Mouse (Mus musculus) bone marrow, adult 2 months (tissue): ENCODE results near the gene Ranbp3l. TPM values are rescaled to one million over a fixed set of nuclear protein-coding genes. Genes with fewer than 3 reads are reported as not detected.

ENCODE experiments used
- H3K27ac ChIP-seq: fragments of 200-500 bp; 2 replicates; pipeline ENCODE4 v1.5.1; 2012; ENCODE audit warnings: low read depth, mild to moderate bottlenecking, control low read depth, inconsistent platforms, low read length; ENCODE audit not compliant: control insufficient read depth, poor library complexity, insufficient read depth
- H3K4me1 ChIP-seq: fragments of 200-500 bp; 2 replicates; pipeline ENCODE4 v1.6.1; 2011; ENCODE audit warnings: low read length; ENCODE audit not compliant: control insufficient read depth, insufficient read depth
- H3K4me3 ChIP-seq: fragments of 200-500 bp; replicated peaks from 2 replicates; pipeline ENCODE3; 2011; ENCODE audit warnings: mild to moderate bottlenecking, low read depth, low read length, control low read depth; ENCODE audit not compliant: control insufficient read depth
- CTCF ChIP-seq: fragments of 200-500 bp; IDR thresholded peaks from 2 replicates; pipeline ENCODE4 v1.5.1; 2011; ENCODE audit warnings: low read length, control low read depth; ENCODE audit not compliant: control insufficient read depth, insufficient read depth
- POLR2A ChIP-seq: fragments of 200-500 bp; IDR thresholded peaks from 2 replicates; pipeline ENCODE4 v1.6.1; 2011; ENCODE audit warnings: low read depth, mild to moderate bottlenecking, control low read depth, low read length, borderline replicate concordance; ENCODE audit not compliant: control insufficient read depth
- WGBS: fragments of 180-500 bp; shearing (Covaris S2); methylation state at CpG from one replicate; pipeline ENCODE4 v1.1.7; 2018; 5-methylcytosine and 5-hydroxymethylcytosine counted together
- polyA plus RNA-seq: library from polyadenylated mRNA; stranded (reverse); fragments of >200 nt; gene quantifications from 2 replicates; pipeline ENCODE4 v1.2.4, GENCODE M21; 2011; ENCODE audit warnings: low replicate concordance; ENCODE audit not compliant: missing spikeins, insufficient read depth, insufficient read length

Ranbp3l gene
- polyA plus RNA-seq, 1 experiment, result not detected

DNA sequence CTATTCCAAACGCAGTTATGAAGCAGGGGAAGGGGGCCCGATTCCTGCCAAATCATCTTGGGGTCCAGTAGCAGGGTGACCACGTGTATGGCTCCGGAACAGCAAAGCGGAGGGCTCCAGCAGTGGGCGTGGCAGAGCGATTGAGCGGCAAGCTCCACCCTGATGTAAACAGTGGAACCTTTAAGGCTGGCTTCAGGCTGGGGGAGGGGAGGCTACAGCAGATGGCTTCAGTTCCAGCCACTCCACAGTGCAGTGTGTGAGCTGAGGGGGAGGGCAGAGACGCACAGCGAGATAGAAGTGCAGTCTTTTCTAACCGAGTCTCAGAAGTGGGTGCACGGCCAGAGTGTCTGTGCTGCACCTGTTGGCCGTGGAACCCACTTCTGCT lies 126.6 kb downstream of the Ranbp3l start:
- 67% methylated on average over 13 of the region's 13 CpGs for WGBS

DNA sequence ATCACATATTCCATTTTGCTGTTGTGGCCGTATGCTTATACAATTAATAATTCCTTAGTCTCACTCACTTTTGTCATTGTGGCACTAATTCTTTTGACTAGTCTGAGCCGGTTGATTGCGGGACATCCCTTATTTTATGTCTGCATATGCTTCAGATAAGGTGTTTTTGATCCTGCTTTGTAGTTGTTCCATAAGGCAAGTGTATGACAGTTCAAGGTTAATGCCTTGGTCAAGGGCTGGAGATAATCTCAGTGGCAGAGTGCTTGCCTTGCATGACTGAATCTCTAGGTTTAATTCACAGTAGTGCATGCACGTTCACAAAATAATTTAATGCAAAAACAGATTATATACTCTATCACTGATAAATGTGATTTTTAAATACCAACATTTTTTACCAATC lies 129.1 kb downstream of the Ranbp3l start:
- WGBS, result 90% methylated on average over 4 of the region's 4 CpGs
- no peaks in the 10 kb centered on the region; the same call in 1 of the 2 replicates for H3K4me1 ChIP-seq

More for the DNA sequence above, 126.6 kb downstream of the Ranbp3l start:
- no peaks in the 10 kb centered on the region; the same call in 1 of the 2 replicates for H3K4me1 ChIP-seq
- H3K4me3 ChIP-seq, result no peak overlapping the region
- H3K27ac ChIP-seq, result no peak overlapping the region
- TF ChIP-seq POLR2A (no peak), CTCF (no peak)

DNA sequence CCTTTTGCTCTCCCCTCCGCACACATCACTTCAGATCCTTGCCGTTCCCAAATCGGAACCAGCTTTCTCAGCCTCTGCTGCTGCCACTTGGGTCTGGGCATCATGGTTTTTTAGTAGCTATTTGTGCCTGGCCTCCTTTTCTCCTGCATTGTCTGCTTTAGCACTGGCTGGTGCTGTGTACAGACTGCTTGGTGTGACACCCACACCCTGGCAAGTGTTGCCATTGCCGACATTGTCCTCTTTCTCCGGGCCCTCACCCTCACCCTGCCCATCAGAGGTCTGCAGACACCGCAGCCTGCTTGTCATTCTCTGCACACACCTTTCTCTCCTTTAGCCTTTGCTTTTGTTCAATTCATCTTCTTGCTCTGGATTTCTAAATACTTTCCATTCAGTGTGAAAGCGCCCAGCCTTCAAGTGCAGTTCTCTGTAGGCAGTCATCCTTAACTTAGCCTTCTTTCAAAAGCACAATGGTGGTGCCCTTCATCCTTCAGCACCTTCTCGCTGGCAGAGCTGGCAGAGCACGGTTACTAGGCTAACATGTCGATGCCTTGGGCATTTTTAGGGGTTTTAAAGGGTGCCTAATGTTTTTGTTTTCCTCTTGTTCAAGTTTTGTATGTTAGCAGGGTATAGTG lies 132.8 kb downstream of the Ranbp3l start:
- 94% methylated on average over 10 of the region's 10 CpGs for WGBS
- H3K4me3 ChIP-seq, result no peak overlapping the region
- H3K27ac ChIP-seq, result no peak overlapping the region
- H3K4me1 ChIP-seq, result no peaks in the 10 kb centered on the region
- TF ChIP-seq POLR2A (no peak), CTCF (no peak)

More for the DNA sequence above, 129.1 kb downstream of the Ranbp3l start:
- Histone ChIP-seq H3K27ac (no peak overlapping the region), H3K4me3 (no peak overlapping the region)
- TF ChIP-seq POLR2A (no peak), CTCF (no peak)

DNA sequence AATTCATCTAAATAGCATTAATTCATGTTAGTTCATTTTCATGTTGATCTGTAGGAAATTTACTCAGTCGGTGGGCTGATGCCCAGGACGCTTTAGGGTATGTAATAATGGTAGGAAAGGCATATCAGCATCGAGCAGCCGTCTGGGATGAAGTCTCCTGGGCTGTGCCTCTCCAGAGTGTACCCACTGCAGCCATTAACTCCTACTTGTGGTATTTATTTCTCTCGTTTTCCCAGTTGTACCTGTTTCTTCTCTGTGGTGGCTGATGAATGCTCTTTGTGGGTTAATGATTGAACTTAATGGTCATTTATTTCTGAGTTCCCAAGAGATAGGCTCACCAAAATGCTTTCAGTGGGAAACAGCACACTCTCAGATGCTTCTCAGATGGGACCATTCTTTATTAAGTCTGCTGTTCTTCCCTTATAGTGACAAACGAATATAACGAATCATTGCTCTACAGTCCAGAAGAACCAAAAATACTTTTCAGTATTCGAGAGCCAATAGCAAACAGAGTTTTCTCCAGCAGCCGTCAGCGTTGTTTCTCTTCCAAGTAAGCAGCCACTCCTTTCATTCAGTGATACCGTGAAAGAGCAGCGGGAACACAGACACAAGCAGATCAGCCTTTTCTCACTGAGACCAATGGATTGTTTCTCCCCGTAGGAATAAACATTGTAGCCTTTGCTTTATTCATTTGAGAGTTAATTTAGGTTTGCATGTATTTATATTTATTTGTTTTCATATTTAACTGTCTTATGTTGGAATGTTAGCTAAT lies 138.7 kb downstream of the Ranbp3l start:
- Histone ChIP-seq H3K4me3 (no peak overlapping the region), H3K4me1 (no peaks in the 10 kb centered on the region), H3K27ac (no peak overlapping the region)
- no peak for TF ChIP-seq POLR2A
- no peak for TF ChIP-seq CTCF
- WGBS, result 90% methylated on average over 13 of the region's 13 CpGs

GRCm38 (mm10) chr15:9110526-9111347 lies 143.0 kb downstream of the Ranbp3l start:
- Histone ChIP-seq H3K4me3 (no peak overlapping the region), H3K27ac (no peak overlapping the region), H3K4me1 (no peaks in the 10 kb centered on the region)
- 76% methylated on average over 6 of the region's 6 CpGs for WGBS
- TF ChIP-seq CTCF (no peak), POLR2A (no peak)

DNA sequence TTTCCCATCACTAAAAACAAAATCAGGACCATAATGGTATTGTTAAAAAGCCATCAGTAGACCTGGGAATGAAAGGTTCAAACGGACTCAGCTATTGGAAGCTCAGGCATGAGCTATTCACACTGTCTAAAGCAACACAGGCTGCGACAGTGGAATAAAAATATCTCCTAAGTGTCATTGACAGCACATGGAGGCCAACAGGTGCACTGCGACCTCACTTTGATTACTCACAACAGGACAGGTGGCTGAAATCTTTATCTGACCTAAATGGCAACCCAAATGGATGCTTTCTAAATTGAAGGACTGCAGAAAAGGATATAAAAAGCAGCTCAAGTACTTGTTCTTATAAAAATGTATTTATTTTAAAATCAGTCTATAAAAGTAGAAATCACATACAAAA lies 143.9 kb downstream of the Ranbp3l start:
- TF ChIP-seq POLR2A (no peak), CTCF (no peak)
- Histone ChIP-seq H3K4me1 (no peaks in the 10 kb centered on the region), H3K4me3 (no peak overlapping the region), H3K27ac (no peak overlapping the region)
- WGBS, result 91% methylated on average over 3 of the region's 3 CpGs

- no peak for TF ChIP-seq POLR2A
- no peak for TF ChIP-seq CTCF
- Histone ChIP-seq H3K27ac (no peak overlapping the region), H3K4me1 (no peaks in the 10 kb centered on the region), H3K4me3 (no peak overlapping the region)
- 84% methylated on average over 9 of the region's 9 CpGs for WGBS
Observed at GRCm38 (mm10) chr15:9113556-9113955, 145.8 kb downstream of the Ranbp3l start.

GRCm38 (mm10) chr15:9114131-9114530 lies 146.4 kb downstream of the Ranbp3l start:
- TF ChIP-seq CTCF, result no peak
- TF ChIP-seq POLR2A, result no peak
- Histone ChIP-seq H3K27ac (no peak overlapping the region), H3K4me3 (no peak overlapping the region), H3K4me1 (no peaks in the 10 kb centered on the region)
- WGBS, result 90% methylated on average over 4 of the region's 4 CpGs
